Mouse (Mus musculus): ENCODE data around the gene Rps18.

GRCm38 (mm10) chr17:33909869-33910250 lies 45.9 kb downstream of the Rps18 start:
- TF ChIP-seq CTCF (IDR thresholded peaks at IDR 0.05; ENCODE audit: low read depth, low read length) (no peak), POLR2A (IDR thresholded peaks at IDR 0.05; ENCODE audit: extremely low read depth, insufficient read depth, low read length) (peak; percentile 35; the same call in 1 of the 2 replicates)

Data from liver, adult 2 months (tissue).